Mouse (Mus musculus) midbrain, embryonic 12.5 days (tissue): Measurements from ENCODE around the gene Inha. TPM values are rescaled to one million over a fixed set of nuclear protein-coding genes. Genes with fewer than 3 reads are reported as not detected.
A peak's percentile ranks its signal among the peaks of the same experiment; 100 is the strongest.

ENCODE experiments used
- ATAC-seq: fragments of 200-750 bp; cut with Nextera tagmentation; 2 replicates; pipeline ENCODE4 v1.8.0; 2017; ENCODE audit warnings: low read depth, moderate TSS enrichment, moderate library complexity; ENCODE audit not compliant: low FRiP score
- H3K27ac ChIP-seq: fragments of 300-500 bp; sonication (generic); replicated peaks from 2 replicates; pipeline ENCODE4 v1.5.1; 2016; ENCODE audit warnings: mild to moderate bottlenecking
- H3K27me3 ChIP-seq: fragments of 300-500 bp; sonication (generic); 2 replicates; pipeline ENCODE4 v1.6.1; 2016; ENCODE audit warnings: mild to moderate bottlenecking
- H3K36me3 ChIP-seq: fragments of 300-500 bp; sonication (generic); 2 replicates; pipeline ENCODE4 v1.6.1; 2016
- H3K4me1 ChIP-seq: fragments of 300-500 bp; sonication (generic); 2 replicates; pipeline ENCODE4 v1.6.1; 2016
- H3K4me2 ChIP-seq: fragments of 300-500 bp; sonication (generic); replicated peaks from 2 replicates; pipeline ENCODE4 v1.6.1; 2016; ENCODE audit warnings: mild to moderate bottlenecking, moderate library complexity
- H3K4me3 ChIP-seq: fragments of 300-500 bp; sonication (generic); 2 replicates; pipeline ENCODE4 v1.5.1; 2016; ENCODE audit warnings: mild to moderate bottlenecking
- H3K9ac ChIP-seq: fragments of 300-500 bp; sonication (generic); replicated peaks from 2 replicates; pipeline ENCODE4 v1.6.1; 2016; ENCODE audit warnings: mild to moderate bottlenecking, moderate library complexity
- H3K9me3 ChIP-seq: fragments of 300-500 bp; sonication (generic); 2 replicates; pipeline ENCODE4 v1.6.1; 2016; ENCODE audit warnings: mild to moderate bottlenecking
- WGBS: fragments of 180-500 bp; shearing (Covaris S2); methylation state at CpG from one replicate; pipeline ENCODE4 v1.1.7; 2016; 5-methylcytosine and 5-hydroxymethylcytosine counted together
- polyA plus RNA-seq: library from polyadenylated mRNA; unstranded; fragments of >200 nt; fragmentation: Nextera tagmentation; extraction: Ambion mirVana; gene quantifications from 2 replicates; pipeline ENCODE4 v1.2.1, GENCODE M21; 2016

Inha gene
- polyA plus RNA-seq: 7.2 and 8.9 TPM in 2 replicates

- H3K4me2 ChIP-seq: peak within 1 kb of the TSS; percentile 96
- H3K9me3 ChIP-seq: no peaks in the 10 kb centered on the region
- peak within 1 kb of the TSS; percentile 88 for H3K9ac ChIP-seq
- peaks cover 18% of the 10 kb centered on the region for H3K4me1 ChIP-seq
- H3K36me3 ChIP-seq: peaks cover 6% of the 10 kb centered on the region
- WGBS: 77% methylated on average over 10 of the region's 10 CpGs
- H3K27me3 ChIP-seq: peaks cover 48% of the 10 kb centered on the region
- peak within 1 kb of the TSS; percentile 71 for H3K4me3 ChIP-seq
- H3K27ac ChIP-seq: peak within 1 kb of the TSS; percentile 72
- ATAC-seq: no peak
Observed at GRCm38 (mm10) chr1:75507006-75507405, at the start of gene Inha. Gene Inha (plus strand): TSS chr1:75507077.

- peak overlapping the region; percentile 18; the same call in 1 of the 2 replicates for H3K4me3 ChIP-seq
- H3K27ac ChIP-seq: peak overlapping the region; percentile 76
- peak overlapping the region; percentile 57 for H3K4me2 ChIP-seq
- no peaks in the 10 kb centered on the region for H3K36me3 ChIP-seq
- H3K9me3 ChIP-seq: no peaks in the 10 kb centered on the region
- H3K9ac ChIP-seq: peak overlapping the region; percentile 46; the same call in 1 of the 2 replicates
- peak; percentile 13 for ATAC-seq
- 1% methylated on average over 9 of the region's 10 CpGs for WGBS
- peaks cover 55% of the 10 kb centered on the region for H3K4me1 ChIP-seq
- H3K27me3 ChIP-seq: peaks cover 51% of the 10 kb centered on the region
Observed at GRCm38 (mm10) chr1:75457710-75458024, 49.2 kb upstream of the Inha start.

GRCm38 (mm10) chr1:75458025-75458788, 48.7 kb upstream of the Inha start:
- H3K36me3 ChIP-seq: no peaks in the 10 kb centered on the region
- peaks cover 50% of the 10 kb centered on the region for H3K27me3 ChIP-seq
- ATAC-seq: peak; percentile 68
- no peaks in the 10 kb centered on the region for H3K9me3 ChIP-seq
- under 1% methylated on average over 42 of the region's 42 CpGs for WGBS
- H3K9ac ChIP-seq: peak overlapping the region; percentile 46
- peak overlapping the region; percentile 57 for H3K4me2 ChIP-seq
- H3K4me1 ChIP-seq: peaks cover 51% of the 10 kb centered on the region
- H3K27ac ChIP-seq: peak overlapping the region; percentile 76
- H3K4me3 ChIP-seq: peak overlapping the region; percentile 35

- H3K36me3 ChIP-seq: no peaks in the 10 kb centered on the region
- 19% methylated on average over 23 of the region's 23 CpGs for WGBS
- H3K4me2 ChIP-seq: peak overlapping the region; percentile 57
- H3K9ac ChIP-seq: peak overlapping the region; percentile 46; the same call in 1 of the 2 replicates
- H3K4me3 ChIP-seq: peak overlapping the region; percentile 35
- H3K4me1 ChIP-seq: peaks cover 58% of the 10 kb centered on the region
- ATAC-seq: no peak
- H3K27ac ChIP-seq: peak overlapping the region; percentile 76
- H3K9me3 ChIP-seq: no peaks in the 10 kb centered on the region
- H3K27me3 ChIP-seq: peaks cover 45% of the 10 kb centered on the region
Observed at GRCm38 (mm10) chr1:75458789-75459684, 47.8 kb upstream of the Inha start.

- H3K4me2 ChIP-seq: no peak overlapping the region
- H3K9me3 ChIP-seq: no peaks in the 10 kb centered on the region
- WGBS: 76% methylated on average over 7 of the region's 7 CpGs
- no peak overlapping the region for H3K27ac ChIP-seq
- no peak overlapping the region for H3K9ac ChIP-seq
- H3K4me1 ChIP-seq: peaks cover 51% of the 10 kb centered on the region
- no peak overlapping the region for H3K4me3 ChIP-seq
- no peak for ATAC-seq
- H3K36me3 ChIP-seq: no peaks in the 10 kb centered on the region
- peaks cover 45% of the 10 kb centered on the region for H3K27me3 ChIP-seq
Observed at GRCm38 (mm10) chr1:75460297-75460696, 46.6 kb upstream of the Inha start.

DNA sequence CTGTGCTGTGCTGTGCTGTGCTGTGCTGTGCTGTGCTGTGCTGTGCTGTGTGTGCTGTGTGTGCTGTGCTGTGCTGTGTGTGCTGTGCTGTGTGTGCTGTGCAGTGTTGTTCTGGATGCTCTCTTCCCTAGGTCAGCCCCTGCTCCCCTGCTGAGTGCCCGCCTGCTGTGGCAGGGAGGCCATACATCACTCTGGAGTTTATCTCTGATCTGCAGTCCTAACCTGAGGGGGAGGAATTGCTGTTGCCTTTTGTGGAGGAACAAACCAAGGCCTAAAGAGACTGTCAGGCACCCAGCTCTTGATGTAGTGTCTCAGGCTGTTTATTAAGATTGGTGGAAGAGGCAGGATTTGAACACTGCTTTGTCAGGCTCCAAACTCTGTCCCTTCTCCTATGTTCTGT, 44.2 kb upstream of the Inha start:
- H3K9ac ChIP-seq: no peak overlapping the region
- H3K36me3 ChIP-seq: no peaks in the 10 kb centered on the region
- no peak overlapping the region for H3K4me2 ChIP-seq
- H3K9me3 ChIP-seq: no peaks in the 10 kb centered on the region
- no peak for ATAC-seq
- peaks cover 42% of the 10 kb centered on the region for H3K27me3 ChIP-seq
- H3K27ac ChIP-seq: peak overlapping the region; percentile 54
- H3K4me3 ChIP-seq: no peak overlapping the region
- 14% methylated on average over 1 of the region's 1 CpGs for WGBS
- peaks cover 34% of the 10 kb centered on the region for H3K4me1 ChIP-seq

GRCm38 (mm10) chr1:75463652-75464204, 43.1 kb upstream of the Inha start:
- 54% methylated on average over 5 of the region's 5 CpGs for WGBS
- H3K4me1 ChIP-seq: peaks cover 26% of the 10 kb centered on the region
- peak overlapping the region; percentile 81 for H3K27ac ChIP-seq
- ATAC-seq: peak; percentile 53
- H3K9ac ChIP-seq: peak overlapping the region; percentile 24; the same call in 1 of the 2 replicates
- H3K9me3 ChIP-seq: no peaks in the 10 kb centered on the region
- 0 out of 2 replicates have a peak overlapping the region, but pooled peaks have one; percentile 0 for H3K4me2 ChIP-seq
- H3K4me3 ChIP-seq: no peak overlapping the region
- H3K27me3 ChIP-seq: peaks cover 52% of the 10 kb centered on the region
- no peaks in the 10 kb centered on the region for H3K36me3 ChIP-seq

- Histone ChIP-seq H3K27me3 (peaks cover 35% of the 10 kb centered on the region), H3K9me3 (no peaks in the 10 kb centered on the region), H3K4me3 (no peak overlapping the region), H3K36me3 (peaks cover 14% of the 10 kb centered on the region; the same call in 1 of the 2 replicates), H3K4me1 (peaks cover 19% of the 10 kb centered on the region), H3K9ac (no peak overlapping the region), H3K4me2 (0 out of 2 replicates have a peak overlapping the region, but pooled peaks have one; percentile 13), H3K27ac (peak overlapping the region; percentile 61)
- peak; percentile 67 for ATAC-seq
- 6% methylated on average over 14 of the region's 14 CpGs for WGBS
Observed at GRCm38 (mm10) chr1:75467215-75467927, 39.5 kb upstream of the Inha start.

DNA sequence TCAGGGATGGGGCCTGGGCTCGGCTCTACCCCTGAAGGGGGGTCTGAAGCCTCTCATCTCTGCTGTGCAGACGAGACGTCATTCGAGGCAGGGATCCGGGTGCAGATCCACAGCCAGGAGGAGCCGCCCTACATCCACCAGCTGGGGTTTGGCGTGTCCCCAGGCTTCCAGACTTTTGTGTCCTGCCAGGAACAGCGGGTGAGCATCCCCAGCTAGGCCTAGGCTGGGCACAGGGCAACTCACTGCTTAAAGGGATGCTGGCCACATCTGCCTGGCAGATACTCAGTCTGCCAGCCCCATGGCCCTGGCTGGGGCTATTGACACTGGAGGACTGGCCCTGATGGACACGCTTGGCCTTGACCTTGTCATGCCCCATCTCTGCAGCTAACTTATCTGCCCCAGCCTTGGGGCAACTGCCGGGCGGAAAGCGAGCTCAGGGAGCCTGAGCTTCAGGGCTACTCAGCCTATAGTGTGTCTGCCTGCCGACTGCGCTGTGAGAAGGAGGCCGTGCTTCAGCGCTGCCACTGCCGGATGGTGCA, 37.5 kb upstream of the Inha start:
- no peak overlapping the region for H3K4me2 ChIP-seq
- no peak overlapping the region for H3K27ac ChIP-seq
- 84% methylated on average over 17 of the region's 17 CpGs for WGBS
- H3K27me3 ChIP-seq: peaks cover 30% of the 10 kb centered on the region
- no peak overlapping the region for H3K4me3 ChIP-seq
- no peak overlapping the region for H3K9ac ChIP-seq
- H3K4me1 ChIP-seq: peaks cover 12% of the 10 kb centered on the region
- no peak for ATAC-seq
- no peaks in the 10 kb centered on the region for H3K9me3 ChIP-seq
- H3K36me3 ChIP-seq: peaks cover 33% of the 10 kb centered on the region

DNA sequence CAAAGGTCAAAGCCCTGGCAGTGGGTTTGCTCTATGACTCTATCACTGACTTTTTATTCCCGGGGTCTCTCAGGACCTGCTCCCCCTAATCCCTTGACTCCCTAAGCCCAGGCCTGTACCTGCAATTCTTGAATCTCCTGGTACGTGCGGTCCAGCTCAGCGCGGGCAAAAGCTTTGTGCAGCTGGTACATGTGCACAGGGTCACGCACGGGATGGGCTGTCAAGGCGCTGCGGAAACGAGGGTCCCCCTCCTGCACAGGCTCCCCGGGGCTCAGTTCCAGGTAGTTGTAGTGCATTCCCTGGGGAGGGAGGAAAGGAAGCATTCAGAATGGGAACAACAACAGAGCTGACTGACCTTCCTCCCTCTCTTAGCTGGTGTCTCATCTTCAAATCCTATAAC, 30.4 kb upstream of the Inha start:
- no peak overlapping the region for H3K4me3 ChIP-seq
- 92% methylated on average over 11 of the region's 11 CpGs for WGBS
- H3K4me1 ChIP-seq: peaks cover 32% of the 10 kb centered on the region
- peak overlapping the region; percentile 56; the same call in 1 of the 2 replicates for H3K27ac ChIP-seq
- no peak for ATAC-seq
- no peak overlapping the region for H3K9ac ChIP-seq
- H3K4me2 ChIP-seq: 0 out of 2 replicates have a peak overlapping the region, but pooled peaks have one; percentile 4
- H3K36me3 ChIP-seq: peaks cover 51% of the 10 kb centered on the region
- H3K27me3 ChIP-seq: peaks cover 16% of the 10 kb centered on the region
- no peaks in the 10 kb centered on the region for H3K9me3 ChIP-seq
